Mouse (Mus musculus) embryonic fibroblast, embryonic 13.5 days (primary cell): ENCODE measurements at regions not wholly inside any gene's neighbourhood (a gene's known extent, or its start where the extent isn't known, plus 50 kb on each side); places are given as distances from the start of the nearest gene placed in this dataset.

Source experiments
- CTCF ChIP-seq: IDR thresholded peaks from 2 replicates; pipeline ENCODE4 v1.5.1; 2011; ENCODE audit warnings: mild to moderate bottlenecking, control low read depth, low read length, moderate library complexity, borderline replicate concordance; ENCODE audit not compliant: insufficient read depth
- POLR2A ChIP-seq: IDR thresholded peaks from 2 replicates; pipeline ENCODE4 v1.6.1; 2011; ENCODE audit warnings: low read depth, mild to moderate bottlenecking, control low read depth, low read length, moderate library complexity

DNA sequence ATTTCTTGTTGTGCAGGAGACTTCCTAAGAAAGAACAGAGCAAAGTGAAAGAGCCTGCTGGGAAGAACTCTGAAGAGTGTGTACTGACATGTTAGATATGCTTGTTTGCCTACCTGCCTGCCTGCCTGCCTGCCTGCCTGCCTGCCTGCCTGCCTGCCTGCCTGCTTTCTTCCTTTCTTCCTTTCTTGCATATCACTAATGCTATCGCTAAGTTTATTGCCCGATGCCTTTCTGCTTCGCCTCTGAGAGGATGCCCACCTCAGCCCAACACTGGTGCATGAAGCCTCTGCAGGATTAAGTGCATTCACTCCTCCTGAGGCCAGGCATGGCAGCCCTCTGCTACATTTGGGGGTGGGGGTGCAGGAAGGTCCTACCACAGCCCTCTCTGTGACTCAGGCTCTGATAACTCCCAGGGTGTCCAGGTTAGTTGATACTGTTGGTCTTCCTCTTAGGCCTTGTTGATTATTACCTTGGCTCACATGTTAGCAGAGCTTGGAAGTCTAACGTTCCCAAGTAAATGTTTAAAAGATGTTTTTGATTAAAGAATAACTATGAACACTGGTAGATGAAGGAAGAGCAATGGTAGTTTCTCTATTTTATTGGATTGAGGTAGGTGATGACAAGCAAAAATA is 547.6 kb downstream of the Etv1 start:
- TF ChIP-seq CTCF (no peak), POLR2A (no peak)
